Mouse (Mus musculus) lung, postnatal 0 days (tissue): Measurements from ENCODE around the gene Tnfaip6. TPM values are rescaled to one million over a fixed set of nuclear protein-coding genes. Genes with fewer than 3 reads are reported as not detected.

Experiments used
- ATAC-seq: fragments of 200-750 bp; cut with Nextera tagmentation; 2 replicates; pipeline ENCODE4 v1.8.0; 2017; ENCODE audit warnings: moderate library complexity
- DNase-seq: peaks from one replicate; pipeline ENCODE4 v3.0.0-alpha.2; 2016; ENCODE audit warnings: low spot score
- H3K27ac ChIP-seq: fragments of 300-500 bp; sonication (generic); 2 replicates; pipeline ENCODE4 v1.5.1; 2014; ENCODE audit warnings: antibody characterized with exemption, mild to moderate bottlenecking, low read length, mixed read lengths
- H3K27me3 ChIP-seq: fragments of 300-500 bp; sonication (generic); replicated peaks from 2 replicates; pipeline ENCODE4 v1.6.1; 2014; ENCODE audit warnings: low read length, mixed read lengths; ENCODE audit not compliant: insufficient read depth
- H3K36me3 ChIP-seq: fragments of 300-500 bp; sonication (generic); 2 replicates; pipeline ENCODE4 v1.6.1; 2014; ENCODE audit warnings: low read length, mixed read lengths; ENCODE audit not compliant: insufficient read depth
- H3K4me1 ChIP-seq: fragments of 300-500 bp; sonication (generic); 2 replicates; pipeline ENCODE4 v1.6.1; 2014; ENCODE audit warnings: antibody characterized with exemption, low read depth, low read length, mixed read lengths; ENCODE audit not compliant: insufficient read depth
- H3K4me2 ChIP-seq: fragments of 300-500 bp; sonication (generic); replicated peaks from 2 replicates; pipeline ENCODE4 v1.6.1; 2014; ENCODE audit warnings: low read depth, mild to moderate bottlenecking, low read length, moderate library complexity, mixed read lengths
- H3K4me3 ChIP-seq: fragments of 300-500 bp; sonication (generic); 2 replicates; pipeline ENCODE4 v1.5.1; 2014; ENCODE audit warnings: low read depth, low read length
- H3K9ac ChIP-seq: fragments of 300-500 bp; sonication (generic); replicated peaks from 2 replicates; pipeline ENCODE4 v1.6.1; 2014; ENCODE audit warnings: low read depth, mild to moderate bottlenecking
- H3K9me3 ChIP-seq: fragments of 300-500 bp; sonication (generic); 2 replicates; pipeline ENCODE4 v1.6.1; 2016; ENCODE audit warnings: low read length, mixed read lengths
- CTCF ChIP-seq: IDR thresholded peaks from 2 replicates; pipeline ENCODE4 v1.5.1; 2016; ENCODE audit warnings: antibody characterized with exemption, mild to moderate bottlenecking
- EP300 ChIP-seq: IDR thresholded peaks from 2 replicates; pipeline ENCODE4 v1.6.1; 2016; ENCODE audit warnings: antibody characterized with exemption, mild to moderate bottlenecking, control low read depth
- WGBS: fragments of 180-500 bp; shearing (Covaris S2); extraction: QIAGEN DNeasy Blood & Tissue Kit; methylation state at CpG from one replicate; pipeline ENCODE4 v1.1.7; 2014; 5-methylcytosine and 5-hydroxymethylcytosine counted together
- polyA plus RNA-seq: library from polyadenylated mRNA; unstranded; fragments of >200 nt; fragmentation: Nextera tagmentation; extraction: Ambion mirVana; gene quantifications from 2 replicates; pipeline ENCODE4 v1.2.1, GENCODE M21; 2015

Tnfaip6 gene
- polyA plus RNA-seq, 1 experiment from 2014 or later, result 1.9 TPM

GRCm38 (mm10) chr2:52073141-52073904 is 35.5 kb downstream of the Tnfaip6 start:
- Histone ChIP-seq H3K27me3 (no peaks in the 10 kb centered on the region), H3K36me3 (no peaks in the 10 kb centered on the region), H3K4me1 (0 out of 2 replicates have a peak, but pooled peaks cover 2% of the 10 kb centered on the region), H3K9me3 (no peaks in the 10 kb centered on the region), H3K27ac (peak overlapping the region; percentile 87), H3K9ac (peak overlapping the region; percentile 86), H3K4me2 (peak overlapping the region; percentile 78), H3K4me3 (peak overlapping the region; percentile 93)
- WGBS, result 2% methylated on average over 51 of the region's 56 CpGs
- ATAC-seq, result peak; percentile 50
- TF ChIP-seq CTCF, result no peak
- TF ChIP-seq EP300, result no peak
- DNase-seq, result peak; percentile 30

- H3K27me3 ChIP-seq, result no peaks in the 10 kb centered on the region
- H3K27ac ChIP-seq, result no peak overlapping the region
- H3K9ac ChIP-seq, result no peak overlapping the region
- 80% methylated on average over 2 of the region's 2 CpGs for WGBS
- no peak overlapping the region for H3K4me3 ChIP-seq
- 0 out of 2 replicates have a peak, but pooled peaks cover 2% of the 10 kb centered on the region for H3K4me1 ChIP-seq
- no peaks in the 10 kb centered on the region for H3K9me3 ChIP-seq
- H3K4me2 ChIP-seq, result no peak overlapping the region
- ATAC-seq (no peak), DNase-seq (no peak)
- no peaks in the 10 kb centered on the region for H3K36me3 ChIP-seq
- no peak for TF ChIP-seq EP300
- no peak for TF ChIP-seq CTCF
These were observed 40.9 kb downstream of the Tnfaip6 start for GRCm38 (mm10) chr2:52078666-52079065.

GRCm38 (mm10) chr2:52084013-52084412 is 46.2 kb downstream of the Tnfaip6 start:
- H3K9ac ChIP-seq, result no peak overlapping the region
- no peak for TF ChIP-seq CTCF
- H3K36me3 ChIP-seq, result no peaks in the 10 kb centered on the region
- H3K4me3 ChIP-seq, result no peak overlapping the region
- no peaks in the 10 kb centered on the region for H3K27me3 ChIP-seq
- ATAC-seq (no peak), DNase-seq (no peak)
- H3K4me1 ChIP-seq, result no peaks in the 10 kb centered on the region
- H3K4me2 ChIP-seq, result no peak overlapping the region
- H3K9me3 ChIP-seq, result no peaks in the 10 kb centered on the region
- no peak overlapping the region for H3K27ac ChIP-seq
- 81% methylated on average over 3 of the region's 3 CpGs for WGBS

GRCm38 (mm10) chr2:52084571-52084970 is 46.8 kb downstream of the Tnfaip6 start:
- WGBS, result 87% methylated on average over 2 of the region's 2 CpGs
- Histone ChIP-seq H3K4me2 (no peak overlapping the region), H3K9me3 (no peaks in the 10 kb centered on the region), H3K36me3 (no peaks in the 10 kb centered on the region), H3K9ac (no peak overlapping the region), H3K27ac (no peak overlapping the region), H3K4me1 (no peaks in the 10 kb centered on the region), H3K4me3 (no peak overlapping the region), H3K27me3 (no peaks in the 10 kb centered on the region)
- ATAC-seq (no peak), DNase-seq (no peak)
- TF ChIP-seq CTCF, result no peak
- TF ChIP-seq EP300, result no peak

Other genes starting within 250 kb of the Tnfaip6 start
- 14.7 and 17.0 TPM in 2 replicates for gene Rbm43, start 102.8 kb upstream of the Tnfaip6 start, polyA plus RNA-seq
- 36.6 and 38.4 TPM in 2 replicates for gene Nmi, start 64.5 kb upstream of the Tnfaip6 start, polyA plus RNA-seq
- gene Rif1, start 34.8 kb downstream of the Tnfaip6 start, polyA plus RNA-seq, result 14.4 and 17.5 TPM in 2 replicates